Mouse (Mus musculus): Measurements from ENCODE around the gene Xlr5a. TPM values are rescaled to one million over a fixed set of nuclear protein-coding genes. Genes with fewer than 3 reads are reported as not detected.

Gene Xlr5a
- 0.09 TPM in 1 of 2 replicates, not detected in the other for polyA plus RNA-seq (2012; rRNA removed)

DNA sequence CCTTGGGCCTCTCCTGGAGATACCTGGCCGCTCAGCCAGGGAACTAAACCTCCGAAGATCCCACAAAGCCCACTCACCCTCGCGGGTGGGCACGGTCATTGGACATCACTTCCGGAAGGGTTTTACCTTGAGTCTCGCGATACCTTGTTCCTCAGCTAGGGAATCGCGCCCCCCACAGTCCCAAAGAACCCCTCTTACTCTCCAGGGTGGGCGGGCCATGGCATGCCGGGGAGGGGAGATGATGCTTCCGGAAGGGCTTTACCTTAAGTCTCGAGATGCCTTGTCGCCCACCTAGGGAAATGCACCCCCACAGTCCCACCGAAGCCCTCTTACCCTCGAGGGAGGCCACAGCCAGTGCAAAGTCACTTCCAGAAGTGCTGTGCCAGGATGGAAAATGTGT is at the start of gene Xlr5a, which contains the start of gene Xlr5c:
Gene Xlr5a, minus strand, starts transcription at position 101 of the 400 bp plus-strand sequence.
Gene Xlr5c, minus strand, starts transcription at position 101 of the 400 bp plus-strand sequence.

DNA sequence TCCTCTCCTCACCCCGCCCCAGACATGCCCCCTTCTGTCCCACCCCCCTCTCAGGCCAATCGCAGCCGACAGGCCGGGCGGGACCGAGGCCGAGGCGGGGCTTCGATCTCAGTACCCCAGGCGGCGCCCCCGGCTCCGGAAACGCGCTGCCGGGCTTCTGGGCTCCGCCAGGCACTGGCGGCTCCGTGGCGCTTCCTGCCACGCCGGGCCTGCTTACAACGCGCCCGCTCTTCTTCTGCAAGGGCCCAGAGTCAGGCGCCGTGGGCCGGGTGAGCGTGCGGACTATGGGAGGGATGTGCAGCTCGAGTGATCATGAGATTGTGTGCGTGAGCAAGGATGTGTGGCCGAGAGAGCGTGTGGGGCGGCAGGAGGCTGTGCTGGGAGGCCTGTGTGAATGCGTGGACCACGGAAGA is 49.7 kb upstream of the Xlr5a start, which contains the start of gene Zfp275:
Gene Zfp275, plus strand, starts transcription at position 139 of the 413 bp plus-strand sequence.

DNA sequence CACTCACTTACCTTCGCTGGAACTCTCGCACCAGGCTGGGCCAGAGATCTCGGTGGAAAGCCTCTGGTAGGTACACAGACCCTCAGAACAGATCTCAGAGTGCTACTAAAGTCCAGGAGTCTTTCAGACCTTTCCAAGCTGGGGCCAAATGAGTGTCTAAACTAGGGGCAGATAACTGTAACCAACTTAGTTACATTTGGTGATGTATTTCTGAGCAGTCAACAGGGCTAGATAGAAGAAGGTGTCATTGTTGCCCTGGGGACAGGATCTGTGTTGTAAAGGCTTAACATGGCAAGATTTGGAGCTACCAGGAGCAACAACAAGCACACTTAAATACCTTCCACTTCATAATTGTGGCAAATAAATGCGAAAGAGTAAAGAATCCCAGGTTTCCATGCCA is 44.0 kb upstream of the Xlr5a start, which contains the start of gene Gm45015:
Gene Gm45015, minus strand, starts transcription at position 101 of the 400 bp plus-strand sequence.

DNA sequence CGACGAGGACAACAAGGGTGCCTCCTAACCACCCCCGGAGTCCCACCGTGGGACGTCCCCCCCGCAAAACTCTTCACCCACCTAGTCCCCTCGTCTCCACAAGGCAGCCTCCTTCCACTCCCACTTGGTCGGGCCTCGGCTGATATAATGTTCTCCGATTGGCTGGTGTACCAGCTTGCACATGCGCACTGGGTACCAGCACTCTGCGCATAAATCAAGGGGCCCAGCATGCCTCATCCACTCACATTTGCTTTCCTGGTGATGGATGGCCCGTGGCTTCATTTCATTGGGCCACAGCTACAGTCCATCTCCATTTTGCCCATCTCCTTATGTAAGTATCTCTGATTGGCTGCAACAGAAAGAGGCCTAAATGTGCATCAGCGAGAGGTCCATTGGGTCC is 27.5 kb downstream of the Xlr5a start, which contains the start of gene Xlr3c:
Gene Xlr3c, minus strand, starts transcription at position 121 of the 400 bp plus-strand sequence.

DNA sequence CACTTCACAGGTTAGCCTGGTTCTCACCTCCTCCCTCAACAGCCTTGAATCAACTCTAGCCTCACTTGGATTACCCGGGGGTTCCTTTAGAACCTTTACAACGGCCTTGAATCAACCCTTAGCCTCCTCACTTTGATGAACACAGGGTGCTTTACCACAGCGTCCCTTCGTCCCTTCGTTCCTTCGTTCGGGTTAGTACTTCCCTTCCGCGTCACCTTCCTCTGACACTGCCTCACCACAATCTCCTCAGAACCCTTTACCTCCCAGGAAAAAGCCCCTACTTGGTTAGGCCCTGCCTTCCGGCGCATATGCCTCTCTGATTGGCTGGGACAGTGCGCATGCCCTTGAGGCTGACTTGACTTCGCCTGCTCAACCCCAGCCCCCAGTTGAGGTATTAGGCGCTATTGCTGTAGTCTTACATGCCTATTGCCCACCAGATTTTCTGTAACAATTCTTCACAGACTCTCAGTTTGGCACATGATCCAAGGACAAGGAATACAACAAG is 49.9 kb downstream of the Xlr5a start, which contains the start of gene Xlr4c:
Gene Xlr4c, minus strand, starts transcription at position 310 of the 505 bp plus-strand sequence.

DNA sequence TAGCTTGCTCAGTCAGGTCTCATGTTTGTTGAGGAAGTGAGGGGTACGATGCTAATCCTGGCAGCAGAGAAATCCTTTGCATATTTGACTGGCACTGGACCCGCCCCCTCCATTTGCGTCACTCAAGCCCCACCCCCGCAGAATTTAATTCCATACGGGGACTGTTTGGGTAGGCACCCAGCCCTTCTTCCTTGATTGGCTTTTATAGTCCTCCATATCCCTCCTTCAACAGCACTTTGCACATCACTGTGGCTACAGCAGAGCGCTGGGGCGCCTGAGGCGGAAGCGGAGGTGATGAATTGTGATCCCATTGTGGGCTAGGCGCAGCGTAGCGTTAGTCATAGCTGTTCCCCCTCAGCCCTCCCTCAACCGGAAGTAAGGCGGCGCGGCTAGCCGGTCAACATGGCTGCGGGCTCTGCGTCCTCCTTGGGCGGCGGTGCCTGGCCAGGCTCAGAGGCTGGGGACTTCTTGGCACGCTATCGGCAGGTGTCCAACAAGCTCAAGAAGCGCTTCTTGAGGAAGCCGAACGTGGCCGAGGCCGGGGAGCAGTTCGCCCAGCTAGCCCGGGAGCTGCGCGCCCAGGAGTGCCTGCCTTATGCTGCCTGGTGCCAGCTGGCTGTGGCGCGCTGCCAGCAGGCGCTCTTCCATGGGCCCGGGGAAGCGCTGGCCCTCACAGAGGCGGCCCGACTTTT is 64.7 kb downstream of the Xlr5a start, which contains the start of gene F8a:
Gene F8a, plus strand, starts transcription at position 378 of the 692 bp plus-strand sequence.

DNA sequence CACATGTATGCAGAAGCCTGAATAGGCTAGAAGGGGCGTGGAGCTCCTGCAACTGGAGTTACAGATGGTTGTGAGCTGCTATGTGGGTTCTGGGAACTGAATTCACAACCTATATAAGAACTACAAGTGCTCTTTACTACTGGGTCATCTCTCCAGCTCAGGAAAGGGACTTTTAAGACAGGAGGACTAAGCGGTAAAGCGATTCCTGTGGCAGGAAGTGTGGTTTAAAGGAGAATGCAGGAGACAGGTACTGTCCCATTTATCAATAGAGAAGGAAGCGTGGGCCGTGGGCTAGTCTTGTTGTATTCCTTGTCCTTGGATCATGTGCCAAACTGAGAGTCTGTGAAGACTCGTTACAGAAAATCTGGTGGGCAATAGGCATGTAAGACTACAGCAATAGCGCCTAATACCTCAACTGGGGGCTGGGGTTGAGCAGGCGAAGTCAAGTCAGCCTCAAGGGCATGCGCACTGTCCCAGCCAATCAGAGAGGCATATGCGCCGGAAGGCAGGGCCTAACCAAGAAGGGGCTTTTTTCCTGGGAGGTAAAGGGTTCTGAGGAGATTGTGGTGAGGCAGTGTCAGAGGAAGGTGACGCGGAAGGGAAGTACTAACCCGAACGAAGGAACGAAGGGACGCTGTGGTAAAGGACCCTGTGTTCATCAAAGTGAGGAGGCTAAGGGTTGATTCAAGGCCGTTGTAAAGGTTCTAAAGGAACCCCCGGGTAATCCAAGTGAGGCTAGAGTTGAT is 78.8 kb downstream of the Xlr5a start, which contains the start of gene Xlr4b:
Gene Xlr4b, plus strand, starts transcription at position 515 of the 746 bp plus-strand sequence.

DNA sequence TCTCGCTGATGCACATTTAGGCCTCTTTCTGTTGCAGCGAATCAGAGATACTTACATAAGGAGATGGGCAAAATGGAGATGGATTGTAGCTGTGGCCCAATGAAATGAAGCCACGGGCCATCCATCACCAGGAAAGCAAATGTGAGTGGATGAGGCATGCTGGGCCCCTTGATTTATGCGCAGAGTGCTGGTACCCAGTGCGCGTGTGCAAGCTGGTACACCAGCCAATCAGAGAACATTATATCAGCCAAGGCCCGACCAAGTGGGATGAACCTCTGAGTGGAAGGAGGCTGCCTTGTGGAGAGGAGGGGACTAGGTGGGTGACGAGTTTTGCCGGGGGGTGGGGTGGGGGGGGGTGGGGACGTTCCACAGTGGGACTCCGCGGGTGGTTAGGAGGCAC is 100.8 kb downstream of the Xlr5a start, which contains the start of gene Xlr3b:
Gene Xlr3b, plus strand, starts transcription at position 274 of the 400 bp plus-strand sequence.

DNA sequence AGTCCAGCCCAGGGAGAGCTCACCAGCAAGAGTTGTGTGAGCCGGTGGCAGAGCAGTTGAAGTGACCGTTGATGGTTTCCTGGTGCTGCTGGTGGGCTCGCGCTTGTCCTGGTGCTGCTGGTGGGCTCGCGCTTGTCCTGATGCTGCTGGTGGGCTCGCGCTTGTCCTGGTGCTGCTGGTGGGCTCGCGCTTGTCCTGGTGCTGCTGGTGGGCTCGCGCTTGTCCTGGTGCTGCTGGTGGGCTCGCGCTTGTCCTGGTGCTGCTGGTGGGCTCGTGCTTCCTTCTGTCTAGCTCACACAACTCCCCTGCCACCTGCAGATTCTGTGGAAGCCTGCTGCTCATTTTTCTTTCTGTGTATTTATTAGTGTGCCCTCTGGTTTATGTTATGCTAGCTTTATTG is 115.9 kb downstream of the Xlr5a start, which contains the start of gene Spin2d:
Gene Spin2d, minus strand, starts transcription at position 101 of the 400 bp plus-strand sequence.

DNA sequence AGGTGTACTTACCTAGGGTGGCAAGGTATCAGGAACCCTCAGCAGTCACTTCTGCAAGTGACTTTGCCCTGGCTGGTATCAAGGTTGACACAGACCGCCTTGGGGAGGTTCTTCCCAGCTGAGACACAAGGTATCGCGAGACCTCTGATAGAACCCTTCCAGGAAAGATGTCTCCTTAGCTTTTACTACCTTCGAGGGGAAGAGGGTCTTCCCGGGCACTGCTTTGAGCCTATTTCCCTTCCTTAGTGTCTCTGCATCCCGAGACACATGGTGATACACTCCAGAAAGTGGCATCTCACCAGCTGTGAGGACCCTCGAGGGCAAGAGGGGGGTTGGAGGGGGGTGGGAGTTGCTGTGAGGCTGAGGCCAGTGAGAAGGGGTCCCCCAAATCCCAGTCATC is 143.4 kb downstream of the Xlr5a start, which contains the start of gene DXBay18:
Gene DXBay18, minus strand, starts transcription at position 101 of the 400 bp plus-strand sequence.

DNA sequence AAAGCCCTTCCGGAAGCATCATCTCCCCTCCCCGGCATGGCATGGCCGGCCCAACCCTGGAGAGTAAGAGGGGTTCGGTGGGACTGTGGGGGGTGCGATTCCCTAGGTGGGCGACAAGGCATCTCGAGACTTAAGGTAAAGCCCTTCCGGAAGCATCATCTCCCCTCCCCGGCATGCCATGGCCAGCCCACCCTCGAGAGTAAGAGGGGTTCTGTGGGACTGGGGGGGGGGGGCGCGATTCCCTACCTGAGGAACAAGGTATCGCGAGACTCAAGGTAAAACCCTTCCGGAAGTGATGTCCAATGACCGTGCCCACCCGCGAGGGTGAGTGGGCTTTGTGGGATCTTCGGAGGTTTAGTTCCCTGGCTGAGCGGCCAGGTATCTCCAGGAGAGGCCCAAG is 144.3 kb downstream of the Xlr5a start, which contains the start of gene Xlr5b:
Gene Xlr5b, plus strand, starts transcription at position 301 of the 400 bp plus-strand sequence.

DNA sequence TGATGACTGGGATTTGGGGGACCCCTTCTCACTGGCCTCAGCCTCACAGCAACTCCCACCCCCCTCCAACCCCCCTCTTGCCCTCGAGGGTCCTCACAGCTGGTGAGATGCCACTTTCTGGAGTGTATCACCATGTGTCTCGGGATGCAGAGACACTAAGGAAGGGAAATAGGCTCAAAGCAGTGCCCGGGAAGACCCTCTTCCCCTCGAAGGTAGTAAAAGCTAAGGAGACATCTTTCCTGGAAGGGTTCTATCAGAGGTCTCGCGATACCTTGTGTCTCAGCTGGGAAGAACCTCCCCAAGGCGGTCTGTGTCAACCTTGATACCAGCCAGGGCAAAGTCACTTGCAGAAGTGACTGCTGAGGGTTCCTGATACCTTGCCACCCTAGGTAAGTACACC is 176.0 kb downstream of the Xlr5a start, which contains the start of gene Gm14685:
Gene Gm14685, plus strand, starts transcription at position 301 of the 400 bp plus-strand sequence.

DNA sequence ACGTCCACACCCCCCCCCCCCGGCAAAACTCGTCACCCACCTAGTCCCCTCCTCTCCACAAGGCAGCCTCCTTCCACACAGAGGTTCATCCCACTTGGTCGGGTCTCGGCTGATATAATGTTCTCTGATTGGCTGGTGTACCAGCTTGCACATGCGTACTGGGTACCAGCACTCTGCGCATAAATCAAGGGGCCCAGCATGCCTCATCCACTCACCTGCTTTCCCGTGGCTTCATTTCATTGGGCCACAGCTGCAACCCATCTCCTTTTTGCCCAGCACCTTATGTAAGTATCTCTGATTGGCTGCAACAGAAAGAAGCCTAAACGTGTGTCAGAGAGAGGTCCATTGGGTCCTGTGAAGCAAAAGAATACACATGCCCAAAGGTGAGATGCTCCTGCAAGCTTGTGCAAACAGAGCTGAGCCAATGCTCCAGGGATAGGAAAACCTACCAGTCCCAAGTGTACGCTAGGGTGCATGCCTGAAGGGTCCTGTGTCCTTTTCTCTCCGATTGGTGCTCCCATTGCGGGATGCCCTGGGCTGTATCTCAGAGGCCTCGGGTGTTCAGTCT is 195.8 kb downstream of the Xlr5a start, which contains the start of gene Xlr3a:
Gene Xlr3a, minus strand, starts transcription at position 155 of the 568 bp plus-strand sequence.

DNA sequence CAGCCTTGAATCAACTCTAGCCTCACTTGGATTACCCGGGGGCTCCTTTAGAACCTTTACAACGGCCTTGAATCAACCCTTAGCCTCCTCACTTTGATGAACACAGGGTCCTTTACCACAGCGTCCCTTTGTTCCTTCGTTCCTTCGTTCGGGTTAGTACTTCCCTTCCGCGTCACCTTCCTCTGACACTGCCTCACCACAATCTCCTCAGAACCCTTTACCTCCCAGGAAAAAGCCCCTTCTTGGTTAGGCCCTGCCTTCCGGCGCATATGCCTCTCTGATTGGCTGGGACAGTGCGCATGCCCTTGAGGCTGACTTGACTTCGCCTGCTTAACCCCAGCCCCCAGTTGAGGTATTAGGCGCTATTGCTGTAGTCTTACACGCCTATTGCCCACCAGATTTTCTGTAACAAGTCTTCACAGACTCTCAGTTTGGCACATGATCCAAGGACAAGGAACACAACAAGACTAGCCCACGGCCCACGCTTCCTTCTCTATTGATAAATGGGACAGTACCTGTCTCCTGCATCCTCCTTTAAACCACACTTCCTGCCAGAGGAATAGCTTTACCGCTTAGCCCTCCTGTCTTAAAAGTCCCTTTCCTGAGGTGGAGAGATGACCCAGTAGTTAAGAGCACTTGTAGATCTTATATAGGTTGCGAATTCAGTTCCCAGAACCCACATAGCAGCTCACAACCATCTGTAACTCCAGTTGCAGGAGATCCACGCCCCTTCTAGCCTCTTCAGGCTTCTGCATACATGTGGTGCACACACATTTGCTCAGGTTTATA is 210.3 kb downstream of the Xlr5a start, which contains the start of gene Xlr4a:
Gene Xlr4a, minus strand, starts transcription at position 212 of the 789 bp plus-strand sequence.

DNA sequence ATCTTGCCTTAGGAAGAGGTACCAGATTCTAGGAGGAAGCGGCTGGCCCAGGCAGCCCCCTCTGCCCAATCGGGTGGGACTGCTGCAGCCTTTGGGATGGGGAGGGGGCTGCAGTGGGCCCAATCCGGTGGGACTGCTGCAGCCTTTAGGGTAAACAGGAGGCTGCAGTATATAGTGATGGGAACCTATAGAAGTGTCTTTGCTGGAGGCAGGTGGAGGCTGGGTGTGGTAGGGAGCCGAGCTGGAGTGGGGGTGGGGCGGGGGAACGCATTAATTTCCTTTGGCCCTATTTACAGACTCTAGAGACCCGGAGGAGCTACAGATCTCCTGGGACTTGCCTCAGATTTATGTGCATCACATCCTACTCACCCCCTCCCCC is 228.4 kb downstream of the Xlr5a start, which contains the start of gene Pnma3:
Gene Pnma3, plus strand, starts transcription at position 373 of the 379 bp plus-strand sequence.

Other genes starting within 250 kb of the Xlr5a start
- 0.03 TPM in 1 of 2 replicates, not detected in the other for gene Pnma3, start 228.2 kb downstream of the Xlr5a start, polyA plus RNA-seq (2012; rRNA removed)
- gene Xlr4a, start 210.5 kb downstream of the Xlr5a start, polyA plus RNA-seq (2012; rRNA removed), result 0.12 TPM in 1 of 2 replicates, not detected in the other
- gene Xlr3a, start 195.9 kb downstream of the Xlr5a start, polyA plus RNA-seq (2012; rRNA removed), result 0.41 and 0.93 TPM in 2 replicates
- gene Gm14685, start 175.9 kb downstream of the Xlr5a start, polyA plus RNA-seq (2012; rRNA removed), result 0.20 TPM in 1 of 2 replicates, not detected in the other
- gene Xlr5b, start 144.2 kb downstream of the Xlr5a start, polyA plus RNA-seq (2012; rRNA removed), result not detected in 2 replicates
- 0.12 TPM in 1 of 2 replicates, not detected in the other for gene DXBay18, start 143.5 kb downstream of the Xlr5a start, polyA plus RNA-seq (2012; rRNA removed)
- gene Spin2d, start 116.0 kb downstream of the Xlr5a start, polyA plus RNA-seq (2012; rRNA removed), result not detected in 2 replicates
- 0.33 and 1.5 TPM in 2 replicates for gene Xlr3b, start 100.8 kb downstream of the Xlr5a start, polyA plus RNA-seq (2012; rRNA removed)
- 0.17 and 0.23 TPM in 2 replicates for gene Xlr4b, start 78.6 kb downstream of the Xlr5a start, polyA plus RNA-seq (2012; rRNA removed)
- 26.3 and 35.3 TPM in 2 replicates for gene F8a, start 64.7 kb downstream of the Xlr5a start, polyA plus RNA-seq (2012; rRNA removed)
- gene Xlr4c, start 49.8 kb downstream of the Xlr5a start, polyA plus RNA-seq (2012; rRNA removed), result 0.09 and 0.10 TPM in 2 replicates
- not detected in 2 replicates for gene Xlr3c, start 27.6 kb downstream of the Xlr5a start, polyA plus RNA-seq (2012; rRNA removed)
- not detected in 2 replicates for gene Xlr5c, start within 50 bp of the Xlr5a start, polyA plus RNA-seq (2012; rRNA removed)
- gene Gm45015, start 43.9 kb upstream of the Xlr5a start, polyA plus RNA-seq (2012; rRNA removed), result not detected in 2 replicates
- gene Zfp275, start 49.6 kb upstream of the Xlr5a start, polyA plus RNA-seq (2012; rRNA removed), result 20.8 and 25.1 TPM in 2 replicates
- 0.06 TPM in 2 replicates for gene Gm18336, start 105.8 kb upstream of the Xlr5a start, polyA plus RNA-seq (2012; rRNA removed)
- 0.33 and 0.40 TPM in 2 replicates for gene Zfp92, start 118.1 kb upstream of the Xlr5a start, polyA plus RNA-seq (2012; rRNA removed)
- 0.37 and 1.00 TPM in 2 replicates for gene Trex2, start 142.4 kb upstream of the Xlr5a start, polyA plus RNA-seq (2012; rRNA removed)
- 29.6 and 34.1 TPM in 2 replicates for gene Haus7, start 166.1 kb upstream of the Xlr5a start, polyA plus RNA-seq (2012; rRNA removed)
- 303 and 470 TPM in 2 replicates for gene Bgn, start 190.6 kb upstream of the Xlr5a start, polyA plus RNA-seq (2012; rRNA removed)
- gene Atp2b3, start 210.1 kb upstream of the Xlr5a start, polyA plus RNA-seq (2012; rRNA removed), result 3.0 and 5.3 TPM in 2 replicates